Mouse (Mus musculus) cerebellum, adult 9-10 months (tissue): ENCODE measurements around the gene 2310034G01Rik.

ENCODE experiments used
- DNase-seq: peaks from one replicate; pipeline ENCODE4 v3.0.0; 2022

2310034G01Rik gene

GRCm38 (mm10) chr19:46313116-46313515, 37.0 kb downstream of the 2310034G01Rik start:
- peak; percentile 25 for DNase-seq

GRCm38 (mm10) chr19:46312566-46312965, 37.5 kb downstream of the 2310034G01Rik start:
- no peak for DNase-seq

GRCm38 (mm10) chr19:46311341-46311740, 38.8 kb downstream of the 2310034G01Rik start:
- peak; percentile 35 for DNase-seq

- peak; percentile 46 for DNase-seq
These were observed 39.7 kb downstream of the 2310034G01Rik start for GRCm38 (mm10) chr19:46310312-46310865.

GRCm38 (mm10) chr19:46309651-46310305, 40.3 kb downstream of the 2310034G01Rik start:
- peak; percentile 36 for DNase-seq

- peak; percentile 87 for DNase-seq
These were observed 41.2 kb downstream of the 2310034G01Rik start for GRCm38 (mm10) chr19:46308706-46309435.

- DNase-seq, result peak; percentile 53
These were observed 41.8 kb downstream of the 2310034G01Rik start for GRCm38 (mm10) chr19:46308303-46308702.

- DNase-seq, result peak; percentile 48
These were observed 42.3 kb downstream of the 2310034G01Rik start for GRCm38 (mm10) chr19:46307781-46308180.

GRCm38 (mm10) chr19:46306751-46307289, 43.3 kb downstream of the 2310034G01Rik start:
- DNase-seq, result peak; percentile 27

GRCm38 (mm10) chr19:46306268-46306610, 43.9 kb downstream of the 2310034G01Rik start:
- no peak for DNase-seq

- DNase-seq, result peak; percentile 53
These were observed 44.5 kb downstream of the 2310034G01Rik start for GRCm38 (mm10) chr19:46305432-46306267.

GRCm38 (mm10) chr19:46304908-46305333, 45.2 kb downstream of the 2310034G01Rik start:
- DNase-seq, result peak; percentile 24

- DNase-seq, result peak; percentile 83
These were observed 45.8 kb downstream of the 2310034G01Rik start, which contains the start of gene Nfkb2 for GRCm38 (mm10) chr19:46304216-46304841. Gene Nfkb2, plus strand, starts transcription at chr19:46304320.

GRCm38 (mm10) chr19:46303251-46304215, 46.6 kb downstream of the 2310034G01Rik start:
- peak; percentile 42 for DNase-seq

- no peak for DNase-seq
These were observed 47.6 kb downstream of the 2310034G01Rik start for GRCm38 (mm10) chr19:46302551-46302950.

GRCm38 (mm10) chr19:46300294-46301045, 49.6 kb downstream of the 2310034G01Rik start:
- no peak for DNase-seq
